Mouse (Mus musculus): ENCODE measurements around the gene Erc2. TPM values are rescaled to one million over a fixed set of nuclear protein-coding genes. Genes with fewer than 3 reads are reported as not detected.
"Not testable (repeated sequence)": the region's sequence is repeated elsewhere in the genome, so short reads cannot be mapped to it uniquely, and the experiment has no call there.

Erc2 gene
- 74.8 and 83.8 TPM in 2 replicates for polyA plus RNA-seq (2014; fragmentation: Nextera tagmentation; extraction: Ambion mirVana)

- H3K36me3 ChIP-seq (replicated peaks; ENCODE audit: control insufficient read depth, insufficient read depth) = no peaks in the 10 kb centered on the region
- peak within 1 kb of the TSS; percentile 59 for H3K4me2 ChIP-seq (replicated peaks)
- H3K4me3 ChIP-seq (replicated peaks; ENCODE audit: low read length) = peak within 1 kb of the TSS; percentile 55
- peak within 1 kb of the TSS; percentile 87 for H3K9ac ChIP-seq
- H3K27ac ChIP-seq = peak within 1 kb of the TSS; percentile 83
- WGBS = 2% methylated on average over 62 of the region's 78 CpGs
- H3K9me3 ChIP-seq (ENCODE audit: control insufficient read depth, low read length) = no peaks in the 10 kb centered on the region
- H3K4me1 ChIP-seq (replicated peaks; ENCODE audit: control insufficient read depth, insufficient read depth, low read length) = peaks cover 13% of the 10 kb centered on the region
- ATAC-seq (ENCODE audit: low FRiP score) = peak; percentile 95
- H3K27me3 ChIP-seq (ENCODE audit: control insufficient read depth, insufficient read depth, low read length) = no peaks in the 10 kb centered on the region
- DNase-seq (ENCODE audit: low spot score) = peak; percentile 77
These were observed at the start of gene Erc2 for GRCm38 (mm10) chr14:27622176-27622922. TSS of gene Erc2 (plus strand) at chr14:27622428.

GRCm38 (mm10) chr14:27578443-27578842, 43.8 kb upstream of the Erc2 start:
- Histone ChIP-seq H3K27me3 (ENCODE audit: control insufficient read depth, insufficient read depth, low read length) (no peaks in the 10 kb centered on the region), H3K27ac (no peak overlapping the region), H3K36me3 (replicated peaks; ENCODE audit: control insufficient read depth, insufficient read depth) (no peaks in the 10 kb centered on the region), H3K4me2 (replicated peaks) (no peak overlapping the region), H3K4me3 (replicated peaks; ENCODE audit: low read length) (no peak overlapping the region), H3K4me1 (replicated peaks; ENCODE audit: control insufficient read depth, insufficient read depth, low read length) (no peaks in the 10 kb centered on the region), H3K9me3 (ENCODE audit: control insufficient read depth, low read length) (no peaks in the 10 kb centered on the region), H3K9ac (no peak overlapping the region)
- WGBS = 86% methylated on average over 2 of the region's 2 CpGs
- DNase-seq (ENCODE audit: low spot score) (no peak), ATAC-seq (ENCODE audit: low FRiP score) (no peak)

DNA sequence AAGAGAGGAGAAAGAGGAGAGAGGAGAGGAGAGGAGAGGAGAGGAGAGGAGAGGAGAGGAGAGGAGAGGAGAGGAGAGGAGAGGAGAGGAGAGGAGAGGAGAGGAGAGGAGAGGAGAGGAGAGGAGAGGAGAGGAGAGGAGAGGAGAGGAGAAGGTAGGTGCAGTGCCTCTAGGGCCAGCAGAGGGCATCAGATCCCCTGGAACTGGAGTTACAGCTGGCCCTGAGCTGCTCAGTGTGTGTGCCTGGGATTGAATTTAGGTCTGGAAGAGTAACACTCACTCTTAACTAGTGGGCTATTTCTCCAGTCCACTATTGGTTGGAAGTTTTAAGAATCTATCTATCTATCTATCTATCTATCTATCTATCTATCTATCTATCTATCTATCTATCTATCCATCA, 32.6 kb upstream of the Erc2 start:
- H3K9me3 ChIP-seq (ENCODE audit: control insufficient read depth, low read length); H3K27ac ChIP-seq; H3K36me3 ChIP-seq (replicated peaks; ENCODE audit: control insufficient read depth, insufficient read depth); H3K4me3 ChIP-seq (replicated peaks; ENCODE audit: low read length); H3K4me1 ChIP-seq (replicated peaks; ENCODE audit: control insufficient read depth, insufficient read depth, low read length); H3K9ac ChIP-seq; ATAC-seq (ENCODE audit: low FRiP score); DNase-seq (ENCODE audit: low spot score); H3K27me3 ChIP-seq (ENCODE audit: control insufficient read depth, insufficient read depth, low read length); H3K4me2 ChIP-seq (replicated peaks): not testable (repeated sequence)

GRCm38 (mm10) chr14:27592163-27592562, 30.1 kb upstream of the Erc2 start:
- ATAC-seq (ENCODE audit: low FRiP score) = no peak
- Histone ChIP-seq H3K9ac (no peak overlapping the region), H3K27me3 (ENCODE audit: control insufficient read depth, insufficient read depth, low read length) (no peaks in the 10 kb centered on the region)

GRCm38 (mm10) chr14:27596265-27596664, 26.0 kb upstream of the Erc2 start:
- no peaks in the 10 kb centered on the region for H3K27me3 ChIP-seq (ENCODE audit: control insufficient read depth, insufficient read depth, low read length)
- H3K4me1 ChIP-seq (replicated peaks; ENCODE audit: control insufficient read depth, insufficient read depth, low read length) = no peaks in the 10 kb centered on the region
- 4% methylated on average over 7 of the region's 7 CpGs for WGBS
- no peak overlapping the region for H3K9ac ChIP-seq
- no peak overlapping the region for H3K27ac ChIP-seq
- H3K4me3 ChIP-seq (replicated peaks; ENCODE audit: low read length) = no peak overlapping the region
- DNase-seq (ENCODE audit: low spot score) (peak; percentile 81), ATAC-seq (ENCODE audit: low FRiP score) (no peak)
- H3K9me3 ChIP-seq (ENCODE audit: control insufficient read depth, low read length) = peaks cover 8% of the 10 kb centered on the region; the same call in 1 of the 2 replicates
- H3K36me3 ChIP-seq (replicated peaks; ENCODE audit: control insufficient read depth, insufficient read depth) = no peaks in the 10 kb centered on the region
- no peak overlapping the region for H3K4me2 ChIP-seq (replicated peaks)

More at GRCm38 (mm10) chr14:27592163-27592562, 30.1 kb upstream of the Erc2 start:
- H3K27ac ChIP-seq = no peak overlapping the region
- peaks cover 8% of the 10 kb centered on the region; the same call in 1 of the 2 replicates for H3K9me3 ChIP-seq (ENCODE audit: control insufficient read depth, low read length)
- H3K4me3 ChIP-seq (replicated peaks; ENCODE audit: low read length) = no peak overlapping the region
- H3K4me2 ChIP-seq (replicated peaks) = no peak overlapping the region
- H3K4me1 ChIP-seq (replicated peaks; ENCODE audit: control insufficient read depth, insufficient read depth, low read length) = no peaks in the 10 kb centered on the region
- 92% methylated on average over 7 of the region's 7 CpGs for WGBS
- no peak for DNase-seq (ENCODE audit: low spot score)
- no peaks in the 10 kb centered on the region for H3K36me3 ChIP-seq (replicated peaks; ENCODE audit: control insufficient read depth, insufficient read depth)

GRCm38 (mm10) chr14:27602136-27602535, 20.1 kb upstream of the Erc2 start:
- Histone ChIP-seq H3K4me3 (replicated peaks; ENCODE audit: low read length) (no peak overlapping the region), H3K9ac (no peak overlapping the region), H3K9me3 (ENCODE audit: control insufficient read depth, low read length) (no peaks in the 10 kb centered on the region), H3K36me3 (replicated peaks; ENCODE audit: control insufficient read depth, insufficient read depth) (no peaks in the 10 kb centered on the region), H3K27ac (no peak overlapping the region), H3K4me2 (replicated peaks) (no peak overlapping the region), H3K4me1 (replicated peaks; ENCODE audit: control insufficient read depth, insufficient read depth, low read length) (no peaks in the 10 kb centered on the region), H3K27me3 (ENCODE audit: control insufficient read depth, insufficient read depth, low read length) (no peaks in the 10 kb centered on the region)
- WGBS = 60% methylated on average over 13 of the region's 13 CpGs
- ATAC-seq (ENCODE audit: low FRiP score) = no peak
- DNase-seq (ENCODE audit: low spot score) = no peak

DNA sequence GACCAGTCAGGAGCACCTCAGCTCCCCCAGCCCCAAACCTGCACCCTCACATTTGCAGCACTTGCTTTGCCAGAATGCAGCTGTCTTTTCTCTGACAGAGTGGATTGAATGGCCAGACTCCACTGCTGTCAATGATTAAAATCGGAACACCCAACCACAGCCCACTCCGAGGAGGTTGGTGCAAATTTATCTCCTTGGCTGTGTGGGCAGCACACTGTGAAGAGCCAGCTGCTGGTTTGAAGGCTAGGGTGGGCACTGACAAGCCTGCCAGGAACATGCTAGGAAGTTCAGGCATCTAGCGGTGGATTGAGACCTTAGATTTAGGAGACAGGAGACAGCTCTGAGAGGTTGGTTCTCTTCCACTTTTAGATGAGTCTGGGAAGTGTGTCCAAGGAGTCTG, 14.8 kb upstream of the Erc2 start:
- Histone ChIP-seq H3K36me3 (replicated peaks; ENCODE audit: control insufficient read depth, insufficient read depth) (no peaks in the 10 kb centered on the region), H3K27me3 (ENCODE audit: control insufficient read depth, insufficient read depth, low read length) (no peaks in the 10 kb centered on the region), H3K4me2 (replicated peaks) (no peak overlapping the region), H3K27ac (no peak overlapping the region), H3K9ac (no peak overlapping the region), H3K9me3 (ENCODE audit: control insufficient read depth, low read length) (no peaks in the 10 kb centered on the region), H3K4me3 (replicated peaks; ENCODE audit: low read length) (no peak overlapping the region), H3K4me1 (replicated peaks; ENCODE audit: control insufficient read depth, insufficient read depth, low read length) (no peaks in the 10 kb centered on the region)
- no peak for DNase-seq (ENCODE audit: low spot score)
- WGBS = 74% methylated on average over 3 of the region's 3 CpGs
- ATAC-seq (ENCODE audit: low FRiP score) = no peak

- ATAC-seq (ENCODE audit: low FRiP score) (no peak), DNase-seq (ENCODE audit: low spot score) (no peak)
- Histone ChIP-seq H3K27ac (no peak overlapping the region), H3K27me3 (ENCODE audit: control insufficient read depth, insufficient read depth, low read length) (no peaks in the 10 kb centered on the region), H3K36me3 (replicated peaks; ENCODE audit: control insufficient read depth, insufficient read depth) (no peaks in the 10 kb centered on the region), H3K4me3 (replicated peaks; ENCODE audit: low read length) (no peak overlapping the region), H3K4me2 (replicated peaks) (no peak overlapping the region), H3K9me3 (ENCODE audit: control insufficient read depth, low read length) (no peaks in the 10 kb centered on the region), H3K4me1 (replicated peaks; ENCODE audit: control insufficient read depth, insufficient read depth, low read length) (no peaks in the 10 kb centered on the region), H3K9ac (no peak overlapping the region)
- WGBS = 81% methylated on average over 5 of the region's 5 CpGs
These were observed 8.5 kb upstream of the Erc2 start for GRCm38 (mm10) chr14:27613766-27614165.

GRCm38 (mm10) chr14:27617286-27617685, 4.9 kb upstream of the Erc2 start:
- no peaks in the 10 kb centered on the region for H3K4me1 ChIP-seq (replicated peaks; ENCODE audit: control insufficient read depth, insufficient read depth, low read length)
- 83% methylated on average over 3 of the region's 3 CpGs for WGBS
- ATAC-seq (ENCODE audit: low FRiP score) = no peak

More at GRCm38 (mm10) chr14:27617286-27617685, 4.9 kb upstream of the Erc2 start:
- H3K4me2 ChIP-seq (replicated peaks) = no peak overlapping the region
- no peak overlapping the region for H3K27ac ChIP-seq
- no peaks in the 10 kb centered on the region for H3K36me3 ChIP-seq (replicated peaks; ENCODE audit: control insufficient read depth, insufficient read depth)
- H3K4me3 ChIP-seq (replicated peaks; ENCODE audit: low read length) = no peak overlapping the region
- DNase-seq (ENCODE audit: low spot score) = no peak
- H3K27me3 ChIP-seq (ENCODE audit: control insufficient read depth, insufficient read depth, low read length) = no peaks in the 10 kb centered on the region
- no peaks in the 10 kb centered on the region for H3K9me3 ChIP-seq (ENCODE audit: control insufficient read depth, low read length)
- H3K9ac ChIP-seq = no peak overlapping the region
